Mouse (Mus musculus) adrenal gland, postnatal 10 days (tissue): Measurements from ENCODE around the gene Olfr293. TPM values are rescaled to one million over a fixed set of nuclear protein-coding genes. Genes with fewer than 3 reads are reported as not detected.

ENCODE experiments used
- DNase-seq: peaks from one replicate; pipeline ENCODE4 v3.0.0; 2021; ENCODE audit warnings: mixed read lengths
- long read RNA-seq, 2 experiments: library from polyadenylated mRNA; stranded (forward); transcript quantifications; one replicate each; pipeline ENCODE4 v2.0.0; 2021
- total RNA-seq, 2 experiments: library from RNA; stranded (reverse); gene quantifications; 2 replicates each; pipeline ENCODE4 v1.2.3; 2021

Olfr293 gene
- not detected for total RNA-seq
- long read RNA-seq, experiment 1: 0 reads
- long read RNA-seq, experiment 2: 0 reads

DNA sequence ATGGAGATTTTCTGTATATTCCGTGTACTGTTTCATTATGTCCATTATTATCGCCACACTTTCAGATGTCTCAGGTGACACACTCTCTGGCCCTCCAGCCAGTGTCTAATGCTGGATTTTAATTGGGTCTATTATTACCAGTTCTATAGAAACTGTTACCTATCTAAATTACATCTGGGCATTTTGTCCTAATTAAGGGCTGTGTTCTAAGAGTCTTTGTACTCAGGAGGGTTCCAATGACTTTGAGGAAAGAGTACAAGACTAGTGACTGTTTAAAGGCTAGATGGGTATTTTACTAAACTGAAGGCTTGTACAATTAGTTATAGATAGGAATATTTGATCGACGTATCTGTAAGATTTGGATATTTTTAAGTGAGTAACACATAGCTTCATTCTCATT is at the start of gene Olfr293:
Gene Olfr293, plus strand, starts transcription at position 301 of the 400 bp plus-strand sequence.
- no peak for DNase-seq

DNA sequence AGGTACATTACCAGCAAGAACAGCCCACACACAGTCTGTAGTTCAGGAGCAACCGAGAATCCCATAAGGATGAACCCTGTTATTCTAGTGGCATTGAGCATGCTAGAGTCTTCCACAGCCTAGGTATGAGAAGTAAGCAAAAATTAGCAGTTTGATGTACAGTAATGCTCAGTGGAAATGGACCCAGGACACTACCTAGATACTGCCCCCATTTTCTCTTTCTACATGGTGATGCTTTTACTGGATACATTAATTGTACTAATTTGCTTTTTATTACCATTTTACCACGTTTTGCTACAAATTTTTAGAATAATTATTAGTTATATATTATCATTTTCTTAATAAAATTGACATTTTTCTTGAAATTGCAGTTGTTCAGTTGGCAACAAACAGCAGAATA is 32.3 kb upstream of the Olfr293 start, which contains the start of gene Olfr294:
Gene Olfr294, minus strand, starts transcription at position 101 of the 400 bp plus-strand sequence.
- no peak for DNase-seq

DNA sequence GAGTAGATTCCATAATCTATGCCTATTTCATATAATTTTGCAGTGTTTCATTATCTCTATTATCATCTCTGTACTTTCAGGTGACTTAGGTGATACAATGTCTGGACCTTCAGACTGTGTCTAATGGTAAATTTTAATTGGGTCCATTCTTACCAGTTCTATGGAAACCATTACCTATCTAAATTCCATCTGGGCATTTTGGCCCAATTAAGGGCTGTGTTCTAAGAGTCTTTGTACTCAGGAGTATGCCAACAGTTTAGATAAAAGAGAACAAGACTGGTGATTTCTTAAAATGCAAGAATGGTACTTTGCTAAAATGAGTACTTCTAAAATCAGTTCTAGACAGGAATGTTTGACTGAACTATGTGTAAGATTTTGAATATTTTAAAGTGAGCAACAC is 39.2 kb downstream of the Olfr293 start, which contains the start of gene Olfr292:
Gene Olfr292, plus strand, starts transcription at position 301 of the 400 bp plus-strand sequence.
- DNase-seq: no peak

Other genes starting within 250 kb of the Olfr293 start
- not detected for gene Olfr301, start 245.2 kb upstream of the Olfr293 start, total RNA-seq
- gene Olfr299, start 189.1 kb upstream of the Olfr293 start, total RNA-seq: not detected
- gene Olfr298, start 156.6 kb upstream of the Olfr293 start, total RNA-seq: not detected
- gene Olfr297, start 129.1 kb upstream of the Olfr293 start, total RNA-seq: not detected
- not detected for gene Olfr295, start 65.2 kb upstream of the Olfr293 start, total RNA-seq
- gene Olfr294, start 32.4 kb upstream of the Olfr293 start, total RNA-seq: not detected
- not detected for gene Olfr292, start 39.3 kb downstream of the Olfr293 start, total RNA-seq
- gene Folh1, start 126.9 kb downstream of the Olfr293 start, total RNA-seq: under 1 TPM; 0.58 to 0.87 TPM
- not detected for gene Vmn2r77, start 146.0 kb downstream of the Olfr293 start, total RNA-seq